Mouse (Mus musculus) ES-Bruce4 (cell line): ENCODE measurements at regions not wholly inside any gene's neighbourhood (a gene's known extent, or its start where the extent isn't known, plus 50 kb on each side); places are given as distances from the start of the nearest gene placed in this dataset.

ENCODE experiments used
- H3K27ac ChIP-seq: 2 replicates; pipeline ENCODE4 v1.5.1; 2012; ENCODE audit warnings: low read length, inconsistent platforms; ENCODE audit not compliant: insufficient read depth
- H3K27me3 ChIP-seq: 2 replicates; pipeline ENCODE4 v1.6.1; 2012; ENCODE audit warnings: mild to moderate bottlenecking, low read length, inconsistent platforms; ENCODE audit not compliant: control insufficient read depth, poor library complexity, insufficient read depth, severe bottlenecking
- H3K36me3 ChIP-seq: 2 replicates; pipeline ENCODE4 v1.6.1; 2012; ENCODE audit warnings: inconsistent platforms, mild to moderate bottlenecking, low read length, moderate library complexity; ENCODE audit not compliant: control insufficient read depth, poor library complexity, insufficient read depth, severe bottlenecking
- H3K4me1 ChIP-seq: one replicate; pipeline ENCODE4 v1.8.1; 2011; ENCODE audit warnings: low read length; ENCODE audit not compliant: control insufficient read depth, insufficient read depth
- H3K4me3 ChIP-seq: 2 replicates; pipeline ENCODE4 v1.5.1; 2011; ENCODE audit warnings: low read depth, mild to moderate bottlenecking, low read length
- H3K9ac ChIP-seq: 2 replicates; pipeline ENCODE4 v1.6.1; 2012; ENCODE audit warnings: low read depth, mild to moderate bottlenecking, inconsistent platforms; ENCODE audit not compliant: poor library complexity, severe bottlenecking
- H3K9me3 ChIP-seq: replicated peaks from 2 replicates; pipeline ENCODE4 v1.6.1; 2012; ENCODE audit warnings: mild to moderate bottlenecking, low read length, inconsistent platforms; ENCODE audit not compliant: control insufficient read depth, poor library complexity, insufficient read depth, severe bottlenecking
- CTCF ChIP-seq: IDR thresholded peaks from one replicate; pipeline ENCODE4 v1.8.1; 2011; ENCODE audit warnings: low read depth, low read length
- EP300 ChIP-seq: IDR thresholded peaks from 2 replicates; pipeline ENCODE4 v1.6.1; 2011; ENCODE audit warnings: low read depth, low read length; ENCODE audit not compliant: insufficient read depth
- POLR2A ChIP-seq: IDR thresholded peaks from one replicate; pipeline ENCODE4 v1.8.1; 2011; ENCODE audit warnings: low read length; ENCODE audit not compliant: insufficient read depth

DNA sequence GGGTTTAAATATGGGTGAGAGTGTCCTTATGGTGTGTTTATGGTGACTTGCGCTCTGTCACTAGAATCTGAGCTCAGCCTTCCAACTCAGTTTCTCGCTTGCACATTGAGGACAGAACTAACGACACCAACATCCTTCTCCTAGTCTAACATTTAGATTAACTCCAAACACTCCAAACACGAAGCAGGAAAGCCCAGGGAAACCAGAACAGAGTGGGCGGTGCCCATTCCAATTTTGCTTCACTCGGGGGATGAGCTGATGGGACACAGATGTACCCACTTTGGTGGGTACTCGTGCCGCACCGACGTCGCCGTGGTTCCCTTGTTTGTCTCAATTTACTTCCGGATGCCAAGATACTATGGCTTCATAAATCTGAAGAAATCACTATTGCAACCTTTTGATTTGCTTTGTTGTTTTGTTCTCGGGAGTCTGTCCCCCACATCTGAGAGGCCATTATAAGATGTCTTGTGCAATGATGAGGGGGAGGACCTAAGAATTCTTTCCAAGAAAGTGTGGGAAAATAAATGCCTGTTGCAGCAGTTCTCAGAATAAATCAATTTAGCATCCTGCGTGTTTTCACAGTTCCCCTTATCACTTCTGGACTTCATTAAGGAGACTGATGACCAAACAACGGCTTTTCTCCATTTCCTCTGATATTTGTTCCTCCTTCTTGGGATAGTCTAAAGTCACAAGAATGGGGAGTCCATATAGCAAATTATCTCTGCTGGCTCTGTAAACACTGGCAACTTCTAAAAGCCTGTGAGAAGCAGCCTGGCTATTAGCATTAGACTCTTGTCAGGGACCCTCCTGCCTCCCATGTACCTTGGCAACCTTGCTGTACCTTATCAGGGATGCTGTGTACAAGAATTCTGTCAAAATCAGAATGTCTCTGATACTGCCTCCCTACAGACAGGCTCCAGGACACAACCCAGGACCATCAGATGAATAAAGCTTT lies 96.2 kb upstream of the Klf9 start:
- Histone ChIP-seq H3K9ac (no peak overlapping the region), H3K27me3 (no peaks in the 10 kb centered on the region), H3K27ac (no peak overlapping the region), H3K4me1 (peaks cover 3% of the 10 kb centered on the region), H3K4me3 (peak overlapping the region; percentile 22), H3K36me3 (no peaks in the 10 kb centered on the region), H3K9me3 (no peaks in the 10 kb centered on the region)
- TF ChIP-seq POLR2A (no peak), CTCF (no peak), EP300 (no peak)

DNA sequence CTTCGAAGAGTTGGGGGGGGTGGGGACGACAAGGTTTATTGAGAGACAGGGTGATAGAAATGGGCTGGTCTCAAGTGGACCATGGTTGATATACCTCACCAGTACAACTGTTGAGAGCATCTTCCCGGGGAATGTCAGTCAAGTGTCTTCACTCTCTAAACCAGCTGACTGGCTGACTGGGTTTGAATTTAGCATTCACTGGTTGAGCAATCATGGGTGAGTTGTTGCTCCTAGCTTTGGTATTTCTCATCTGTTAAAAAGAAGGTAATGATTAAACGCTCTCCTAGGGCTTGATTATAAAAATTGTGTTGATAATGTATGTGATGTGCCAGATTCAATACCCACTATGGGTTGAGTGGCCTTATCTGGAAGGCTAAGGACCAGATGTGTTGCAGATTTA lies 89.6 kb upstream of the Klf9 start:
- Histone ChIP-seq H3K4me3 (no peak overlapping the region), H3K9me3 (no peaks in the 10 kb centered on the region), H3K27ac (no peak overlapping the region), H3K9ac (no peak overlapping the region), H3K4me1 (peaks cover 2% of the 10 kb centered on the region), H3K36me3 (no peaks in the 10 kb centered on the region), H3K27me3 (no peaks in the 10 kb centered on the region)
- TF ChIP-seq EP300 = no peak
- TF ChIP-seq POLR2A = no peak
- TF ChIP-seq CTCF = no peak

DNA sequence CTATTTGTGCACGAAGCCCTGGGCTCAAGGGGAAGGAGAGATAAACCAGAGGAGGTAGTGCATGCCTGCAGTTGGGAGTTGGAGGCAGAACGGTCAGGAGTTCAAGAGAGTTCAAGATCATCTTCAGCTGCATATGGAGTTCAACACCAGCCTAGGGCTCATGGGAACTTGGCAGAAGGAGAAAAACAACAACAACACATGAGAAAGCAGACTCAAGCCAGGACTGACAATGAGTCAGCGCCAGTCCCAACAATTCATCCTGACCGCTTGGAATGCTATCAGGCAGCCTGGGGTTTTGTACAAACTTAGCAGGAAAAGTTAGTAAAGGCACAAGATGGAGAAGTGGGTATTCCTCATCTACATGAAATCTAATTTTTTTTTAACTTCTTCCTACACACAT lies 86.6 kb upstream of the Klf9 start:
- no peak for TF ChIP-seq EP300
- Histone ChIP-seq H3K27ac (no peak overlapping the region), H3K27me3 (no peaks in the 10 kb centered on the region), H3K36me3 (no peaks in the 10 kb centered on the region), H3K4me1 (peaks cover 2% of the 10 kb centered on the region), H3K4me3 (no peak overlapping the region), H3K9ac (no peak overlapping the region), H3K9me3 (no peaks in the 10 kb centered on the region)

DNA sequence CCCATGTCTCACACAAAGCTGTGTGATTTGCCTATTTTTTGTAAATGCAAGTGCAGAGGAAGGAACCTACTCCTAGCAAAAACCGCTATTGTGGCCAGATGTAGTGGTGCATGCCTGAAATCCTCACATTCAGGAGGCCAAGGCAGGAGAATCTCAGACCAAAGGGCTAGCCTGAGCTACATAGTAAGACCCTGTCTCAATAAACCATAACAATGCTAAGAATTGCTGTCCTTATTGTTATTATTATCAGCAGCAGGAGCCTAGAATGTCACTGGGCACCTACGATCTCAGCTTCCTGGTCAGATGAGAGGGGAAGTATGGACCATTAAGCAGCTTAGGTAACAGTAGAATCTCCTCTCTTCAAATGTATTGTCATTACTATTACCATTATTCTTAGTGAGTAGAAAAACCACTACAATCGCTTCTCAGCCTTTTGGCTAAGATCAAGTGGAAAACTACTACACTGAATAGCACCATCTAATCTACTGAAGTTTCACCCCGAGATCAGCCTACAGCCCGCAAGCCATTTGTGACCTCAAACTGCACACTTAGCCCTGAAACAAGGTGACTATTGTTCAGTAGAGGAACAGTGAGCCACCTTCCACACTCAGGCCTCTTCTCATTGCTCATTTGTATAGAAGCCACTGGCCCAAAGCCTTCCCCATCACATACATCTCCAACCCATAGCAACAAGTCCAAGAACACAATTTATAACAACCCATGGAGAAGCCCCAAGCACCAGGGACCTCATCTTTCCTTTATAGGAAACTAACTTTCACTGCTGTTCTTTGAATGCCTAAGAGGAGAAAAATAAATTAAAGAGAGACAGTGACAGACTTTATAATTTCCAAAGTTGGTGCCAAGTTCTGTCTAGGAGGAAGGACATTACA lies 84.9 kb upstream of the Klf9 start:
- TF ChIP-seq POLR2A (no peak), EP300 (no peak), CTCF (no peak)
- no peaks in the 10 kb centered on the region for H3K27me3 ChIP-seq
- peak overlapping the region; percentile 82 for H3K27ac ChIP-seq
- peak overlapping the region; percentile 36 for H3K9ac ChIP-seq
- no peaks in the 10 kb centered on the region for H3K9me3 ChIP-seq
- H3K4me1 ChIP-seq = peaks cover 2% of the 10 kb centered on the region
- no peaks in the 10 kb centered on the region; the same call in 1 of the 2 replicates for H3K36me3 ChIP-seq
- no peak overlapping the region for H3K4me3 ChIP-seq

DNA sequence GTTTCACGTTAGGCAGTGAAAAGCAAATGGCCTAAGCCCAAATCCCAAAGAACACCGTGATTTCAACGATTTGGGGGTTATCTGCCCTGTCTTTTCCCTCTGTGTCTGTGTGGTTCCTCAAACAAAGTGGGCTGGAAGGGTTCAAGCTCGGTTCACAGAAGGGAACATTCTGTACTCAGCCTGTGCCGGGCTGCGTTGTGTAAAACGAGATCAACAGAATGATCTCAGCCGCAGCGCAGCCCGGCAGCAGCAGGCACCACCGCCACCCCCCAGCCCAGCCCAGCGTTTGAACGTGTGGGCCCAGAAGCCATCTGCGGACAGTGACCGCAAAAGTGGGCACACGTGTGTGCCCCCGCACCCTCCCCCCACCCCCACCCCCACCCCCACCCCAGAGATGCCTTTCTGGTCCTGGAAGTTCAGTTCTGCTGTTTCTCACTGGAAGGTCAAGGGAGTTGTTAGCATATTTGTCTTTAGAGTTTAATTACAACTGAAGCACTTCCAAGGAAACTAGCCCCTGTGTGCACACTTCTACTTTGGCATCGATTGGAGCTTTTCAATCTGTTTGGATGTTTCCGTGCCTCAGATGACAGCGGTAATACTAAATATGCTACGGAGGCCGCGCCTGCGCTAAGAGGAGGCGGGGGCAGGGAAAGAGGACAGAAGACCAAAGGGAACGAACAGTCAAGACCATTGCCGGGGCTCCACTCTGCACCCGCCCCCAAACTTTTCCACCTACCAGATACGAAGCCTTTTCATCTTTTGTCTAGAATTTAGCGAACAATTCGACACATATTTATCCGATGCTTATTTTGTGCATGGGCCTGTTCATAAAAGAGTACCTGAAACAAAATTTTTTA lies 83.9 kb upstream of the Klf9 start:
- H3K9ac ChIP-seq = peak overlapping the region; percentile 36
- no peaks in the 10 kb centered on the region for H3K9me3 ChIP-seq
- peak overlapping the region; percentile 97 for H3K27ac ChIP-seq
- no peaks in the 10 kb centered on the region for H3K27me3 ChIP-seq
- no peak for TF ChIP-seq CTCF
- no peak for TF ChIP-seq POLR2A
- no peak for TF ChIP-seq EP300
- peaks cover 6% of the 10 kb centered on the region; the same call in 1 of the 2 replicates for H3K36me3 ChIP-seq
- peak overlapping the region; percentile 43 for H3K4me3 ChIP-seq
- H3K4me1 ChIP-seq = peaks cover 2% of the 10 kb centered on the region
